Mouse (Mus musculus) heart, postnatal 36 days (tissue): ENCODE measurements around the gene Gm20517. TPM values are rescaled to one million over a fixed set of nuclear protein-coding genes. Genes with fewer than 3 reads are reported as not detected.
"Not testable (repeated sequence)": the region's sequence is repeated elsewhere in the genome, so short reads cannot be mapped to it uniquely, and the experiment has no call there.

Experiments
- DNase-seq, 2 experiments: peaks; one replicate each; pipeline ENCODE4 v3.0.0; 2021 to 2022
- intact Hi-C: fragments of 180-260 bp; cut with DNase I; formaldehyde crosslinking; loops from one replicate; pipeline ENCODE4 v1.15.1; 2025
- total RNA-seq, 2 experiments: library from RNA; stranded (reverse); gene quantifications; 2 replicates each; pipeline ENCODE4 v1.2.3; 2021

Gm20517 gene
- total RNA-seq, 2 experiments from 2014 or later, result 2.1 to 3.5 TPM

DNA sequence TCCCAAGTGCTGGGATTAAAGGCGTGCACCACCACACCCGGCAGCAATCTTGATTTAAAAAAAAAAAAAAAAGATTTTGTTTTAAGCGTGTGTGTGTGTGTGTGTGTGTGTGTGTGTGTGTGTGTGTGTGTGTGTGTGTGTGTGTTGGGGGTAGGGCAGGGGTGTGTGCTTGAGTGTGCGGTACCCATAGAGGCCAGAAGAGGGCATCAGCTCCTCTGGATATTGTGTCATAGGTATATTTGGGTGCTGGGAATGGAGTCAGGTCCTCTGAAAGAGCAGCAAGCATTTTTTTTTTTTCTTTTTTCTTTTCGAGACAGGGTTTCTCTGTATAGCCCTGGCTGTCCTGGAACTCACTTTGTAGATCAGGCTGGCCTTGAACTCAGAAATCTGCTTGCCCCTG, 13.2 kb downstream of the Gm20517 start:
- intact Hi-C loops, DNase-seq: not testable (repeated sequence)

DNA sequence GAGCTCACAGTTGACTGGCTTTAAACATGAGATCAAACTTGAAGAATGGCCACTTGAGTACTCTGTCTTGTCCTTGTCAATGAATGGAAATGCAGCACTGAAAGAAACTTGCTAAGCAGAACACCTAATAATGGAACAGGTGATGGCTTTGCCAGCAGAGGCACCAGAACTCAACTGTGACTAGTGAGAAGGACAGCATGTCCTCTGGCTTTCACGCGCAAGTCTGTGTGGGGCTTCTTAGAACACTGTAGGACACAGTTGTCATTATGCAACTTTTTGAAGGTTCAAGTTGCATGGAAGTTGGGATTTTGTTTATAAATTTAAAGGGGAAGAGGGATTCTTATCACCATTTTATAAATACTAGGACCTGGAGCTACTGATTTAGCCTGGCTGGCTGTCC, 13.7 kb downstream of the Gm20517 start:
- DNase-seq, result no peak
- intact Hi-C loops, result no loop called here

DNA sequence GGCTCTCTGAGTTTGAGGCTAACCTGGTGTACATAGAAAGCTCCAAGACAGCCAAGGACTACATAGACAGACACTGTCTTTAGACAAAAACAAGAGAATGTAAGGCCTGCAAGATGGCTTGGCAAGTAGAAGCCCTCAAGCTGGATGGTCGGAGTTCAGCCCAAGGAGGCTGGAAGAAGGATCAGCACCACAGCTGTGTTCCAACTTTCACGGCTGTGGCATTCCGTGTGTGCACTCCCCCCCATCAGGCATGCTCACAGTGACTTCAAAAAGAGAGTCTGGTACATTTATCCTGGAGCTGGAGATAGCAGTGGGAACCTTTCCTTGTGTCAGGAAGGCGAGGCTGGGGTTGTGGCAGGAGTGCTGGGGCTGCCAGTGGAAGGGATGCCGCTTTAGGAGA, 14.6 kb downstream of the Gm20517 start:
- intact Hi-C loops, result no loop called here
- no peak for DNase-seq

DNA sequence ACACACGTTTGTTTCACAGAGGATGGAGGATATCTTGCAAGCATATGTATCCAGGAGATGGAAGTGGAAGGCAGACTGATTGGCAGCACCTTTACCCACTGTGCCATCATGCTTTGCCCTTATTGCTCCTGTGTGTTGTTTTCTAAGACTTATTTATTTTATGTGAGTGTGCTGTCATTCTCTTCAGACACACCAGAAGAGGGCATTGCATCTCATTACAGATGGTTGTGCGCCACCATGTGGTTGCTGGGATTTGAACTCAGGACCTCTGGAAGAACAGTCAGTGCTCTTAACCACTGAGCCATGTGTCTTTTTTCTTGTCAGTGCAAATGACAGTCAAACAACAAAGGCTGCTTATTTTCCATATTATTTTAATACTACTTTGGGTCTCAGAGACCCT, 16.4 kb downstream of the Gm20517 start:
- intact Hi-C loops, result loop anchor here (2.0 kb wide), 1 partner anchor 61 kb away; the partner anchor contains the start of genes Frs3 and Tomm6

DNA sequence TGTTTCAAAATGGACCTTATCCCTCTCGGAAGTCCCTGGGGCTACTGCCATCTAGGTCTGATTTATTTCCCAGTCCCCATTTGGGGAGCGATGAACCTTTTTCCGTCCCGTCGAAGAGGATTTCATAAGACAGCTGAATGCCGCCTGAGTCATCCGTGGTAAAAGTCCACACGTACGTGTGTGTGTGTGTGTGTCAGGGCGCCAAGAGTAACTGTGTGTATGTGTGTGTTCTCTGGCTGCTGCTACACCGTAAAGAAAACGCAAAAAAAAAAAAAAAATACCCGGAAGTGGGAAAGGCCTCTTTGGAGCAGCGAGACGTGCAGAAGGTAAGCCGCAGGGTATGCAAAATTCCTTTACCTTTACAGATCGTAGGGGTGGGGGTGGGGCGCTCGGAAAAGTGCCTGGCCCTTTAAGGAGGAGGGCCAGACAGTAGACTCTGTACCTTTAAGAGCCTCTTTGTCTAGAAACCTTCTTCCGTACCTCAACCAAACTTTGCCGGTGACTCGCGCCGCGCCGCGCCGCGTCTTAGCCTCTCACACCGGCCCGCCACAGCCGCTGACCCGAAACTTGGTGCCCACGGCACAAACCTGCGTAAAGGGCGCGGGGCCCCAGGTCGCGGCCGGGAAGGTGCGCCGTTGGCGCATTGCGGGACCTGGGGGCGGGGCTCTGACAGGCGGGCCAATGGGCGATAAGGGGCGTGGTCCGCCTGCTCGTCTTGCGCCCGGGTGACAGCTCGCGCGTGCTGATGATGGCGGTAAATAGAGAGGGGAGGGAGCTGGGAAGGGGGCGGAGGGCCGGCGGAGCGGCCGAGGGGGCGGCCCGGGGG, 17.7 kb downstream of the Gm20517 start:
- intact Hi-C loops, result loop anchor here (1.0 to 2.0 kb wide), 2 partner anchors 18 to 60 kb away; partner anchors contain the start of genes Bysl, Frs3, Gm20517 and Med20
- DNase-seq, result peak; percentile 92 to 95

More for the DNA sequence above, 16.4 kb downstream of the Gm20517 start:
- no peak for DNase-seq

DNA sequence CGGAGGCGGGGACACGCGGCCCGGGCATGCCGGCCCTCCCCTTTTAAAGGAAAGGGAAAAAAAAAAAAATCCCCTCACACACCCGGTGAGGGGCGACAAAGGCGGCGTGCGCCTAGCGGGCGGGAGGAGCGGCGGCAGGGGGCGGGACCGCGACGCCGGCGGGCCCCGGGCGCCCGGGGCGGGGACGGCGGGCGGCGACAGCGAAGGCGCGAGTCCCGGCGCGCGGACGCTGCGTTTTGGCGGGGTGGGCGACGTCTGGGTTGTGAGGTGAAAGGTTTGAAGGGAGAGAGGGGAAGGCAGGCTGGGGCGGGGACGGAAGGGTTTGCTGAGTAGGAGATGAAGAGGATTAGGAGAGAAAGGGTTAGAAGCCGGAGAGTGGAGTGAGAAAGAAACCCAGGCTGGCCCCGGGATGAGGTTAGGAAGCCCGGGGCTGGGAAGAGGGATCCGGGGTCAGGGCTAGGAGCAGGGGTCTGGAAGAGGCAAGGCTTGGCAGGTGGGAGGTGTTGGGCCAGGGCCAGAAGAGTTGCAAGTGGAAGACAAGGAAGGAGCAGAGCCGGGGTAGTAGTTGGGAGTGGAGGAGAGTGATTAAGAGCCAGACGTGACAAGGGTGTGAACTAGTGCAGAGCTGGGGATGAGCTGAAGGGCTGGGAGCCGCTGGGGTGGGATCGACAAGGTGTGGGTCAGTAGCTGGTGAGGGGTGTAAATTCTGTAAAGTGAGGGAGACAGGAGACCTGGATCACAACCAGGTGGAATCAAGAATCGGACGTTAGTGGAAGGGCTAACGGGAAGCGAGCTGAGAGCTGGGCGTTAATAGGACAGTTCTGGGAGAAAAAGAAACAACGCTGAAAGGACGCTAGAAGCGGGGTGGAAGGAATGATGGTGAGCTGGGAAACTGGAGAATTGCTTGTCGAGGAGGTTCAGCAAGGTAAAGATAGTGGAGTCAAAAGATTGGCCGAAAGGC, 18.6 kb downstream of the Gm20517 start:
- DNase-seq, result peak in 1 of 2 experiments; percentile 26

DNA sequence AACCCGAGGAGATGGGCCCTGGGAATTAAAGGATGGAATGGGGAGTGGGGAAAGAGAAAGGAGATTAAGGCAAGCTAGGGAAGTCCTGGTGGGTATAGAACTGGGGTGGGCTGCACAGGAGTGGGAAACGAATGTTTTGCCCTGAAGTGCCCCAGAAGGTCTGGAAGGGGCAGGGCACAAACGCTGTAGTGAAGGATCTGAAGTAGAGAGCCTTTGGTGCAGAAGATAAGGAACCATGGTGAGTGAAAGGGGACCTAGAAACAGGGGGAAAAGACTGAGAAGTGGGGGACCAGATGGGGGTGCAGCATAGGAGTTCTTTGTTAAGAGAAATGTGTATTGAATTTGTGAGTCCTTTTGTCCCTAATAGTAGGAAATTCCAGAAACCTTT, 19.3 kb downstream of the Gm20517 start, which contains the start of gene Usp49:
TSS of gene Usp49 (plus strand) at position 13 of the 388 bp plus-strand sequence.
- DNase-seq, result no peak
- intact Hi-C loops, result loop anchor here (5.0 kb wide), 1 partner anchor 42 kb away; no protein-coding TSS in a partner anchor

More for the DNA sequence above, 18.6 kb downstream of the Gm20517 start:
- intact Hi-C loops, result loop anchor here (1.0 to 5.0 kb wide), 3 partner anchors 19 to 59 kb away; partner anchors contain the start of genes Bysl, Frs3, Gm20517 and Med20

DNA sequence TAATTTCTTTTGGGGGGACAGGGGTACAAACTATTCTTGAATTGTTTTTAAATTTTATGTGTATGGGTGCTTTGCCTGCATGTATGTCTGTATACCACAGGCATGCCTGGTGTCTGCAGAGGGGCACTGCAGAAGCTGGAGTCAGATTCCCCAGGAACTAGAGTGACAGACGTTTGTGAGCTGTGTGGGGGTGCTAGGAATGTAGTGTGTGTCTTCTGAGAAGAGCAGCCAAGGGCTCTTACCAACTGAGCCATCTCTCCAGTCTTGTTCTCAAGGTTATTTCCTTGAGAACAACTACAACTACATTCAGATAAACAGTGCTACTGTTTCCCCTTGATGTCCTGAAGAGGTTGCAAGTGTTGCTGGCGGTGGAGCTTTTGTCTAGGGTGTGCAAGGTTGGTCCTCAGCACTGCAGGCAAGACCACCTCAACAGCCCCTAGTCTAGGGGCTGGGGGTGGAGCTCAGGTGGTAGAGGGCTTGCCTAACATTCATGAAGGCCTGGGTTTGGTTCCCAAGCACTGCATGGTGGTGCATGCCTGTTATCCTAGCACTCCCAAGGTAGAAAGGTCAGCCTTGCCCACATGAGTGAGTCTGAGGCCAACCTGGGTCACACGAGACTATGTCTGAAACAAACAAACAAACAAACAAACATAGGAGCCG, 20.9 kb downstream of the Gm20517 start:
- no peak for DNase-seq
- intact Hi-C loops, result loop anchor here (5.0 kb wide), 1 partner anchor 40 kb away; no protein-coding TSS in a partner anchor

DNA sequence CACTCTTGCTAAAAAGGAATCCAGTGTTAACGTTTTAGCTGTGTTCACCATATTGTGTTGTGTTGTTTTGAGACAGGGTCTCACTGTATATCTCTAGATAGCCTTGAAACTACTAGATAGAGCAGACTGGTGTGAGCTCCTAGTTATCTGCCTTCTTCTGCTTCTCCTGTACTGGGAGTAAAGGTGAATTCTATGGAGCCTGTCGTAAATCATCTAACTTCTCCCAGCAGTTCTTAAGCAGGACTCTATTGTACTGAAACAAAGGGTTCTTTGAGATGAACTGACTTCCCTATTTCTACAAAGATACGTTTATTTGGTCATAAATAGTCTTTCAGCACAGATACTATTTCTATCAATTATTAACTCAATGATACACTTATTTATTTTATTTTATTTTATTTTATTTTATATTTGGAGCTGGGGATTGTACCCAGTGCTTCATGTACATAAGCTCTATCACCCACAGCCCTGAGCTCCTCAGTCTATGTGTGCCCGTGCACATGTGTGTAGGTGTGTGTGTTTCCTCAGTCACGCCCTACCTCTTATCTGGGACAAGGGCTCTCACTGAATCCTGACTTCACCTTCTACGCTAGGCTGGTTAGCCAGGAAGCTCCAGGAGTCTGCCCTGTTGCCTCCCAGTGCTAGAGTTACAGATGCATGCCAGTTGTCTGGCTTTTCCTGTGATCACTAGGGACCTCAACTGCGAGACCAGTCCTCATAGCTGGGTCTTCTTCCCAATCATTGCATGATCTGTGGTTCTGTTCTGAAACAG, 22.8 kb downstream of the Gm20517 start:
- DNase-seq, result no peak
- intact Hi-C loops, result loop anchor here (5.0 kb wide), 1 partner anchor 38 kb away; no protein-coding TSS in a partner anchor

DNA sequence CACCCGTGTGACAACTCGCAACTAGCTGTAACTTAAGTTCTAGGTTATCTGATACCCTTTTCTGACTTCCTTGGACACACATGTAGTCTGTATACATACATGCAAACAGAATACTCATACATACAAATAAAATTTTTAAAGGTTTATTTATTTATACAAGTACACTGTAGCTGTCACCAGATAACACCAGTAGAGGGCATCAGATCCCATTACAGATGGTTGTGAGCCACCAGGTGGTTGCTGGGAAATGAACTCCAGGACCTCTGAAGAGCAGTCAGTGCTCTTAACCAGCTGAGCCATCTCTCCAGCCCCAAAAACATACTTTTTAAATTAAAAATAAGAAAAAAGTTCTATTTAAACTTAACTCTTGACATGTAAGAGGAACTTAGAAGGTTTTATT, 31.6 kb downstream of the Gm20517 start:
- no peak for DNase-seq
- intact Hi-C loops, result no loop called here

DNA sequence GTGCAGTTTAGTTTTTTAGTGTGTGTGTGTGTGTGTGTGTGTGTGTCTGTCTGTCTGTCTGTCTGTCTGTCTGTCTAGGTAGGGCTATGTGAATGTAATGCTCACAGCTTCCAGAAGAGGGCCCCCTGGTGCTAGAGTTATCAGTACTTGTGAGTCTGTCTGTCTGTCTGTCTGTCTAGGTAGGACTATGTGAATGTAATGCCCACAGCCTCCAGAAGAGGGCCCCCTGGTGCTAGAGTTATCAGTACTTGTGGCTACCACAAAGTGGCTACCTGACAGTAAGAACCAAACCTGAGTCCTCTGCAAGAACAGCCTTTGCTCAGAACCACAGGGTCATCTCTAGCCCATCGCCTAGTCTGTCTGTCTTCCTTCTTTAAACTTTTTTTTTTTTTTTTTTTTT, 35.3 kb downstream of the Gm20517 start:
- intact Hi-C loops, result loop anchor here (2.0 kb wide), 1 partner anchor 30 kb away; no protein-coding TSS in a partner anchor

DNA sequence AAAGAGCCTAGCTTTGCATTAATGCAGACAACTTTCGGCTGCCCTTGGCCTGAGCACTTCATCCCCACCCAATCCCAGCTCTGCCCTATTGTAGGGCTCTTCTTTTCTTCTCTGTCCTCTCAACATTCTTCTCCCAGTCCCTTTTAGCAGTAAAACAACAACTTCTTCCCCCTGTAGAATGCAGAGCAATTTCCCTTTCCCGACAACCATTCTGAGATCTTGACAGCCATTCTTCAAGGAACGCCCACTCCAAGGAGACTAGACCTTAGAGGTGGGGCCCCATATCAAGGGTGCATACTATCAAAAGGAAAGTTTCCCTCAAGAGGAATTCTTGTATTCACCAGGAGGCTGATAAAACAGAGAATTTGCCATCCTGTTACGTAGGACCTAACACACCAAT, 37.6 kb downstream of the Gm20517 start:
- DNase-seq, result no peak
- intact Hi-C loops, result no loop called here

More for the DNA sequence above, 35.3 kb downstream of the Gm20517 start:
- peak; percentile 44 to 59 for DNase-seq

DNA sequence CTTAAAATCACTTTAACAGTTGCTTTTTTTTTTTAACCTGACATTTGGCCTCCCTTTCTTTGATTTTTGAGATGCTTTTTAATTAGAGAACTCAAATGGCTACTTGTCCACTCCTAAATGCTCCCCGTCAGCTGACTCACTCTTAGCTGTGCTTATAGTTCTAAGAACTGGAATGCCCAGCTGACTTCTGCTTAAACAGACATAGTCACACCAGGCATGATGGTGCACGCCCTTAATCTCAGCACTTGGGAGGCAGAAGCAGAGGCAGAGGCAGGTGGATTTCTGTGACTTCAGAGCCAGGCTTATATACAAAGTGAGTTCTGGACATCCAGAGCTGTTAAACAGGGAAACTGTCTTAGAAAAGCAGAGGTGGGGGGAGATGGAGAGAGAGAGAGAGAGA, 40.6 kb downstream of the Gm20517 start:
- intact Hi-C loops, result no loop called here
- DNase-seq, result no peak

DNA sequence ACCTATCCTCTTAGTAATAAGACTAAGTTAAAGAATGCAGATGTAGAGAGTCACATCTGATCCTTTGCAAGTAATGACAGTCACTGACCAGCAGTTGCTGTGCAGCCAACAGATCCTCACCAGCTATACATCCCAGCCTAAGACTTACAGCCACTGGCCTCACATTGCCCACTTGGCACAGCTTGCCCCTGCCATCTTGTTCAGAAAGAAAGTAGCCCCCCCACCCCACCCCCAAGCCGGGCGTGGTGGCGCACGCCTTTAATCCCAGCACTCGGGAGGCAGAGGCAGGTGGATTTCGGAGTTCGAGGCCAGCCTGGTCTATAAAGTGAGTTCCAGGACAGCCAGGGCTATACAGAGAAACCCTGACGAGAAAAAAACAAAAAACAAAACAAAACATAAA, 43.0 kb downstream of the Gm20517 start:
- intact Hi-C loops, DNase-seq: not testable (repeated sequence)

DNA sequence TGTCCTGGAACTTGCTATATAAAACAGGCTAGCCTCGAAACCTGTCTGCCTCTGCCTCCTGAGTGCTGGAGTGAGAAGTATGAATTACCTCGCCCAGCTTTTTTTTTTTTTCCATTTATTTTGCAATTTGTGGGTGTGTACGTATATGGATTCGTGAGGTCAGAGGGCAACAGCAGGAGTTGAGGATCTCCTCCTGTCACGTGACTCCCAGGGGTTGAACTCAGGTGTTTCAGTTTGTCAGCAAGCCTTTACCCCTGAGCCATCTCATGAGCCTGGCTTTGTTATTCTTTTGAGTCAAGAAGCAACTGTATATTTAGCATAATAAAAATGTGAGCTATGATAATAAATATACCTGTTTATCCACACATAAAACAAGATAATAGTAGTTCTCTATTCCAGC, 44.3 kb downstream of the Gm20517 start:
- DNase-seq, result no peak
- intact Hi-C loops, result no loop called here

DNA sequence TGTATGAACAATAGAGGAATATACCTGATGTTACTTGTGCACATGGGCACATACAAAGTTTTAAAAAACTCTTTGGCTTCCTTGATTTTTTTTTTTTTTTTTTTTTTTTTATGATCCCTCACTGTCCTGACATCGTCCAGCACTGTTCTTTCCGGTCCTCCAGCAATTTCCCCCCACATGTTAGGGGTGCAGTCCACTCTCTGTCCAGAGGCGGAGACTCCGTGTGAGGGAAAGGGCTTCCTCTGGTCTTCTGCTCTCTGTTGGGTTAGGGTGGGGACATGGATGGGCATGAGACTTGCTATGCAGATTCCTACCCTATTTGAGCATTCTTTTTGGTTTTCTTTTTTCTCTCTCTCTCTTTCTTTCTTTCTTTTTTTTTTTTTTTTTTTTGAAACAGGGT, 46.5 kb downstream of the Gm20517 start:
- intact Hi-C loops, result no loop called here
- no peak for DNase-seq

DNA sequence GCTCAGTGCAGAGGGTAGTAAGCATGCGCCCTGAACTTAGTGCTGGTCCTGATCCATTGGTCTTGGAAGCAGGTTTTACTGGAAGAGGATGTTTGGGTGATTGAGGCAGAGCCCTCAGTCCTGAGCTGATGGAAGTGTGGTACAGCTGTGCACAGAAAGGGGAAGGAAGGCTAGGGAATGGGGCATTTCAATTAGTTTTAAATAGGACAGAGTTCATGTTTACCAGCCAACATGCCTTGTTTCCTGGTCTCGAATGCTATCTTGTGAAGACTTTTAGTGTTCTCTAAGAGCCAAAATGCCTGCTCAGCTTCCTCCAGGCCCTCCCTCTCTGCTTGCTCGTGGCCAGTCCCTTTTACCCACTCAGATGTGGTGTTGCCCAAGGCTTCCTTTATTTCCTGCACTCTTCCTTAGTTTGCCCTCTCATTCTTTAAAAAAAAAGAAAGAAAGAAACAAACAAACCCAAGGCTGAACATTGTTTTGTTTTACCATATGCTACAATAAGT, 47.4 kb downstream of the Gm20517 start:
- intact Hi-C loops, result no loop called here
- DNase-seq, result no peak

DNA sequence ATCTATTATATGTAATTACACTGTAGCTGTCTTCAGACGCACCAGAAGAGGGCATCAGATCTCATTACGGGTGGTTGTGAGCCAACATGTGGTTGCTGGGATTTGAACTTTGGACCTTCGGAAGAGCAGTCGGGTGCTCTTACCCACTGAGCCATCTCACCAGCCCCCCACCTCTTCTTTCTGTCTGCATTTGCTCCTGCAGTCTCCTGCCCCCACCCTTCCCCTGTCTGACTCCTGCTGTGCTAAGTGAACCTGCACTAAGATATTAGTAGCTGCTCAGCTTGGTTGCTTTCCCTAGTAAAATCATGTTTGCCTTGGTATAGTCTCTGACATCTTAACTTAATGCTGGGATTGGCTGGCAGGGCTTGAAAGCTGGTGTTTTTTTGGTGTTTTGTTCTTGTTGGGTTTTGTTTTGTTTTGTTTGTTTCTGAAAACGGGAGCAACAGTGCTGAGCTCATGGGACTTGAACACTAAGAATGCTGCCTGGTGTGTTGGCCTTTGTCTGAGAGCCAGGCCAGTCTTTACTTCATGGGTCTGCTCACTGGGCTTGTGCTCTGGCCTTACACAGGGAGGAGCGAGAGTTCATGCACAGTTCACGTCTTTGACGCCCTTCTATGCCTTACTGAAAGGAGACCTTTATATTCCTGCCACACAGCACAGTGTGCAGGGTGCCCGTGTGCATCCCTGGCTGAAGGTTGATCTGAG, 51.8 kb downstream of the Gm20517 start:
- intact Hi-C loops, result no loop called here

DNA sequence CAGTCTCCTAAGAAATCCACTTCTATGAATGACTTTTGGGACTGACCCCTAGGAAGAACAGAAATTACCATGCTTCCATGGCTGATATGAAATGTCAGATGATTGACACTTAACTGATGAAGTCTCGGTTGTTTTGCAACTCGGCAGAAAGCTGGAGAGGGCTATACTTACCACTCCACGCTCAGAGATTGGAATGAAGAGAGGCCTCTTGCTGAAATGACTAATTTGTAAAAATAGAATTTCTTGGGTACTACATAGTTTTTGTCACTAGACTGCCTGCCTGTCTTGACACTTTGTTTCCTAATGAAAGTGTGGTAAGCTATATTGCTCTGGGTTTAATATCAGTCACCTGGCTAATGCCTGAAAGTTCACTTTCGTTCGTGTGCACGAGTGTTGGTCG, 53.1 kb downstream of the Gm20517 start:
- no peak for DNase-seq
- intact Hi-C loops, result no loop called here

More for the DNA sequence above, 51.8 kb downstream of the Gm20517 start:
- no peak for DNase-seq
